Mouse (Mus musculus): Measurements from ENCODE around the gene Peli1. TPM values are rescaled to one million over a fixed set of nuclear protein-coding genes. Genes with fewer than 3 reads are reported as not detected.
"Not testable (repeated sequence)": the region's sequence is repeated elsewhere in the genome, so short reads cannot be mapped to it uniquely, and the experiment has no call there.

The Peli1 gene
- polyA plus RNA-seq, 1 experiment = not detected

DNA sequence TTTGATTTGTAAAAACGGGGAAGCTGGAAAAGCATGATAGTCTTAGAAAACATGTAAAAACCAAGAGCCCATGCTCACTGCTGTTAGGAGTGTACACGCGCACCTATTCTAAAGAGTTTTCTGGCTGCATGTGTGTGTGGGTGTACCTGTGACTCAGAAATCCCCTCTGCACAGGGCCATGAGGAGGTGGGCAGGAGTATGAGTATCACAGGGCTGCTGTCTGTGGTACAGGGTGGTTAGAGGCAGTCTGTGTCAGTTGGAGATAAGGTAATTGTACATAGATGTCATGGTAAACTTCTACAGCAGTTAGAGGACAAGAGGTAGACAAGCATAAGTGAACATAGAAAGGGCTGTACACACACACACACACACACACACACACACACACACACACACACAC is 81.2 kb downstream of the Peli1 start:
- TF ChIP-seq CTCF (IDR thresholded peaks at IDR 0.05; ENCODE audit: insufficient read depth, low read depth, low read length) (no peak), POLR2A (IDR thresholded peaks at IDR 0.05; ENCODE audit: insufficient read depth, low read depth, low read length) (no peak)
- H3K4me3 ChIP-seq (ENCODE audit: insufficient read depth, low read depth, low read length) = no peak overlapping the region
- 64% methylated on average over 3 of the region's 3 CpGs for WGBS
- no peaks in the 10 kb centered on the region for H3K4me1 ChIP-seq (ENCODE audit: control insufficient read depth, insufficient read depth, low read length)
- H3K27ac ChIP-seq (ENCODE audit: insufficient read depth, low read depth, low read length) = no peak overlapping the region

DNA sequence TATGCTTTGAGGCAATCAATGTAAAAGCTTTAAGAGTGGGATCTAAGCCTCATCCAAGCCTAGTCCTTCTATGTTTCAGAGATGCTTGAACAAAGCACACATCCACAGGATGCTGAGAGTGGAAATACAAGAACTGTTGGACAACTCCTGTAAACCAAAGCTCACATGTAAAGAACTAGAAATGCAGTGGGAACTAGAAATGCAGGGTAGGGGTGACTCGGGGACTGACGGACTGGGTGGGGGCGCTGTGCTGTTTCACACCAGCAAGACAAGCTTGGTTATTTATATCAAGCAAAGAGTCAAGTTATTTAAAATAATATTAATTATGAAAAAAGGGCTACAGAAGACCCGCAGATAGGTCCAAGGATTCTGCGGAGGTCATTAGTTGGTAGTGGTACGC is 82.8 kb downstream of the Peli1 start:
- 85% methylated on average over 6 of the region's 6 CpGs for WGBS

DNA sequence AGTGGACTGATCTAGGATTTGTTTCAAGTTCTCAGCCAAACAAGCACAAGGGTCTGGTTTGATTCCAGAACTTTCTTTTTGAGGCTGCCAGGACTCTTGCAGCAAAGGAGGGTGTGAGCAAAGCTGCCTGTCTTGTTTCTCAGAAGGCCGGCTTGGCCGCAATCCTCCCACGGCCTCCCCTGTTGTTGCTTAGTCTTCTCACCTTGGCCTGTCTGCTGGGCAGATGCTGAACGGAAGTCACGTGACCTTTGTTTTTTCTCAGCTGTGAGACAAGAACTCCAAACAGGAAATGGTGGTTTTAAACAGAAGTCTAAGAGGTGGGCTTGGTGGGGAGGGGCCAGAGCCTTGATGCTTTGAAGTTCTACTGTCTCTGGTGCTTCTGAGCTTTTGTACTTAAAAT is 83.3 kb downstream of the Peli1 start:
- no peak for TF ChIP-seq CTCF (IDR thresholded peaks at IDR 0.05; ENCODE audit: insufficient read depth, low read depth, low read length)
- TF ChIP-seq POLR2A (IDR thresholded peaks at IDR 0.05; ENCODE audit: insufficient read depth, low read depth, low read length) = no peak
- Histone ChIP-seq H3K4me3 (ENCODE audit: insufficient read depth, low read depth, low read length) (no peak overlapping the region), H3K4me1 (ENCODE audit: control insufficient read depth, insufficient read depth, low read length) (no peaks in the 10 kb centered on the region), H3K27ac (ENCODE audit: insufficient read depth, low read depth, low read length) (no peak overlapping the region)
- 38% methylated on average over 5 of the region's 5 CpGs for WGBS

More for the DNA sequence above, 82.8 kb downstream of the Peli1 start:
- H3K27ac ChIP-seq (ENCODE audit: insufficient read depth, low read depth, low read length) = no peak overlapping the region
- TF ChIP-seq POLR2A (IDR thresholded peaks at IDR 0.05; ENCODE audit: insufficient read depth, low read depth, low read length) (no peak), CTCF (IDR thresholded peaks at IDR 0.05; ENCODE audit: insufficient read depth, low read depth, low read length) (no peak)
- no peak overlapping the region for H3K4me3 ChIP-seq (ENCODE audit: insufficient read depth, low read depth, low read length)
- no peaks in the 10 kb centered on the region for H3K4me1 ChIP-seq (ENCODE audit: control insufficient read depth, insufficient read depth, low read length)

DNA sequence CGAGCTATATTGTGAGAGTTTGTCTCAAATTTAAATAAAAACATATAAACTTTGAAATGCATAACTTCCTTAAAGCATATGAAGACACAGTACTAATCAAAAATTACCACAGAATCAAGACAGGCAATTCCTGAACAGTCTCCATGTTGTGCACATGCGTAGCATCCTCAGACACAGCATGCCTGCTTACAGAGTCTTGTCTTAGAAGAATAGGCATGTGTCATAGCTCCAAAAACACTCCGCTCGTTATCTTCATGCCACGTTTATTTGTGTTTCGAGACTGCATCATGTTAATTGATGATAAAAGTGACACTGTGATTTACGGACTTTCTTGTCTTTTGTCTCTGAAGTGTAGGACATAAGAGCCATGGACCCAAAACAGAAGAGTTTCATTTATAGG is 84.0 kb downstream of the Peli1 start:
- no peak overlapping the region for H3K4me3 ChIP-seq (ENCODE audit: insufficient read depth, low read depth, low read length)
- H3K27ac ChIP-seq (ENCODE audit: insufficient read depth, low read depth, low read length) = no peak overlapping the region
- 85% methylated on average over 7 of the region's 7 CpGs for WGBS
- TF ChIP-seq CTCF (IDR thresholded peaks at IDR 0.05; ENCODE audit: insufficient read depth, low read depth, low read length) = no peak
- no peak for TF ChIP-seq POLR2A (IDR thresholded peaks at IDR 0.05; ENCODE audit: insufficient read depth, low read depth, low read length)
- H3K4me1 ChIP-seq (ENCODE audit: control insufficient read depth, insufficient read depth, low read length) = no peaks in the 10 kb centered on the region

DNA sequence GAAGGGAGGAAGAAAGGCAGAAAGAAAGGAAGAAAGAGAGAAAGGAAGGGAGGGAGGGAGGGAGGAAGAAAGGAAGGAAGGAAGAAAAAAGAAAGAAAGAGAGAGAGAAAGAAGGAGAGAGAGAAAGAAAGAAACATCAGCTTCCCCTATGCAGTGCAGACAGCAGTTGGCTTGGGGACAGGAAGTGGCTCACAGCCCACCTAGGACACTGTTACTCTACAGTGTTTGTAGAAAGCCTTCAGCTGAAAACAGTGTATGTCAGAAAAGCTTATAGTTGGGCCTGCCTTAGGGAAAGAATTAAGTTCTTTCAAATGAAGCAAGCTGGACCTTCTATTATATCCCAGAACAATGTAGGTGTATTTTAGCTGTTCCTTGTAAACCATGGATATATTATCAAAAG is 85.4 kb downstream of the Peli1 start:
- no peak for TF ChIP-seq CTCF (IDR thresholded peaks at IDR 0.05; ENCODE audit: insufficient read depth, low read depth, low read length)
- no peak for TF ChIP-seq POLR2A (IDR thresholded peaks at IDR 0.05; ENCODE audit: insufficient read depth, low read depth, low read length)
- no peaks in the 10 kb centered on the region for H3K4me1 ChIP-seq (ENCODE audit: control insufficient read depth, insufficient read depth, low read length)
- no peak overlapping the region for H3K4me3 ChIP-seq (ENCODE audit: insufficient read depth, low read depth, low read length)
- H3K27ac ChIP-seq (ENCODE audit: insufficient read depth, low read depth, low read length) = no peak overlapping the region

DNA sequence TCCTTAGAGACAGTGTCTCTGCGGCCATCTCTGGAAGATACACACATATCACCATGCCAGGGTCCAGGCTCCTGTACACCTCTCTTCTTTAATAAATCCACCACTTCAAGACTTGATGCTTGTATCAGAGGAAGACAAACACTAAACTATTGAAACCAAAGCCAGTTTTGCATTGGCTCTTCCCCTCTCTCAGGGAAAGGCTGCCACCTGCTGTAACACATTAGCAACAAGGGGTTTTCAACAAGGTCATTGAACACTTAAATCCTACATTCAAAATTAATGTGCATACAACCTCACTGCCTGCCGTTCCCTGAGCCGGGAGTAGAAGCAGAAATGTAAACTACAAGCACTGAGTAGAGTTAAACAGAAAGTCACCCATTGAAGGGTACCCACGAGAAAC is 87.3 kb downstream of the Peli1 start:
- H3K4me3 ChIP-seq (ENCODE audit: insufficient read depth, low read depth, low read length) = no peak overlapping the region
- WGBS = 43% methylated on average over 4 of the region's 4 CpGs
- H3K27ac ChIP-seq (ENCODE audit: insufficient read depth, low read depth, low read length) = no peak overlapping the region
- TF ChIP-seq CTCF (IDR thresholded peaks at IDR 0.05; ENCODE audit: insufficient read depth, low read depth, low read length) (no peak), POLR2A (IDR thresholded peaks at IDR 0.05; ENCODE audit: insufficient read depth, low read depth, low read length) (no peak)
- H3K4me1 ChIP-seq (ENCODE audit: control insufficient read depth, insufficient read depth, low read length) = no peaks in the 10 kb centered on the region

DNA sequence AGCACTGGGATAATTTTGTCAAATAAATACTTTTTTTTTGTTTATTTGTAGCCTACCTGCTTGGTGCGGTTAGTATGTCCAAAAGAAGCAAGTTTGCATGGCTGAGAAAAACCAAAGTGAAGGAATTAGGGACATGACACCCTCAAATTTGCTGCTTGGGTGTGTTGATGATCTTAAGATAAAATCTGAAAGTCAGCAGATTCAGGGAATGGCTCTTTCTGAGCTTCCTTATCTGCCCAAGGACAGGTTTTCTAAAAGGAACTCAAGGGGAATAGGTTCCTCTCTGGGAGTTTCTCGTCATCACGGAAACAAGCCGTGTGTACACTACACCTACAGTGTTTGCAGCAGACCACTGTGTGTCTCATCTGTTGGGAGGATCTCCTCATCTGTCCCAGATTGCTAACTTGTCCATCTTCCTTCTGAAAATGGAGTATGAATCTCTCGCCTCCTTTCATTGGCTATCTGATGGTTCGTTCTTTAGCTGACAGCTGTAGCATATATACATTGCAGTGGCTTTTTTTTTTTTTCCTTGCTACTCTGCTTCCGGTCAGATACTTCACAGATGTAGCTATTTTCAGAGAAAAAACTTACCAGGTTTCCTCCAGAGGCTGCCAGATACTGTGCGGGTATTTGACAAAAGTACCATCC is 88.0 kb downstream of the Peli1 start:
- 96% methylated on average over 8 of the region's 8 CpGs for WGBS

DNA sequence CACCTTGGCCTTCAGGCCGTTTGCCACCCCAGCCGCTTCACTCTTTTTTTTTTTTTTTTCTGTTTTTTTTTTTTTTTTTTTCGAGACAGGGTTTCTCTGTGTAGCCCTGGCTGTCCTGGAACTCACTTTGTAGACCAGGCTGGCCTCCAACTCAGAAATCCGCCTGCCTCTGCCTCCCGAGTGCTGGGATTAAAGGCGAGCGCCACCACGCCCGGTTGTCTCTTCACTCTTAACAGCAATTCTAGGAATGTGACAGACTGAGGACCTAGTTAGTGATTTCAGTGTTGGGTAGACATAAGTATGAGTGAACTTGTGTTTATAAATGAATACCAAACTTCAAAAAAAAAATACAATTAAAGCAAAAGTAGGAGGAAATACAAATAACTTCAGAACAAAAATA is 88.8 kb downstream of the Peli1 start:
- 97% methylated on average over 8 of the region's 9 CpGs for WGBS
- not testable (repeated sequence) for H3K27ac ChIP-seq (ENCODE audit: insufficient read depth, low read depth, low read length); H3K4me1 ChIP-seq (ENCODE audit: control insufficient read depth, insufficient read depth, low read length); H3K4me3 ChIP-seq (ENCODE audit: insufficient read depth, low read depth, low read length)

More for the DNA sequence above, 88.0 kb downstream of the Peli1 start:
- H3K4me1 ChIP-seq (ENCODE audit: control insufficient read depth, insufficient read depth, low read length) = no peaks in the 10 kb centered on the region
- no peak for TF ChIP-seq POLR2A (IDR thresholded peaks at IDR 0.05; ENCODE audit: insufficient read depth, low read depth, low read length)
- TF ChIP-seq CTCF (IDR thresholded peaks at IDR 0.05; ENCODE audit: insufficient read depth, low read depth, low read length) = no peak
- H3K4me3 ChIP-seq (ENCODE audit: insufficient read depth, low read depth, low read length) = no peak overlapping the region
- no peak overlapping the region for H3K27ac ChIP-seq (ENCODE audit: insufficient read depth, low read depth, low read length)

DNA sequence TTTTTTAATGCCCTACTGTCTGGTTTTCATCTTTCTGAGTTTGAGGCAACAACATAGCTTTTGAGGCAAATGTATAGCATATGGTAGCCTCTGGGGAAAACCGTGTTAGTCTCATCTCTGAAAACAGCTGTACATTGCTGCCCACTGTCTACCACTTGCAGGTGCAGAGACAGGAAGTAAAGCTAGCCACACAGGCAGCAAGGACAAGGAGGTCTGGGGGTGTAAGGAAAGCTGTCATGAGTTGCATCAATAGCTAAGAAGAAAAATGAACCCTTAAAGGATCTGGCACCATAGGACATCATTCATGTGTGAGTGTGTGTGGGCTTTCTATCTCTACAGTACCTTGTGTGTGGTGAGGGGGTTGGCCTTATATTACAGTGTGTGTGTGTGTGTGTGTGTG is 89.6 kb downstream of the Peli1 start:
- TF ChIP-seq POLR2A (IDR thresholded peaks at IDR 0.05; ENCODE audit: insufficient read depth, low read depth, low read length) = no peak
- TF ChIP-seq CTCF (IDR thresholded peaks at IDR 0.05; ENCODE audit: insufficient read depth, low read depth, low read length) = no peak
- WGBS = 70% methylated on average over 1 of the region's 1 CpGs
- no peaks in the 10 kb centered on the region for H3K4me1 ChIP-seq (ENCODE audit: control insufficient read depth, insufficient read depth, low read length)

DNA sequence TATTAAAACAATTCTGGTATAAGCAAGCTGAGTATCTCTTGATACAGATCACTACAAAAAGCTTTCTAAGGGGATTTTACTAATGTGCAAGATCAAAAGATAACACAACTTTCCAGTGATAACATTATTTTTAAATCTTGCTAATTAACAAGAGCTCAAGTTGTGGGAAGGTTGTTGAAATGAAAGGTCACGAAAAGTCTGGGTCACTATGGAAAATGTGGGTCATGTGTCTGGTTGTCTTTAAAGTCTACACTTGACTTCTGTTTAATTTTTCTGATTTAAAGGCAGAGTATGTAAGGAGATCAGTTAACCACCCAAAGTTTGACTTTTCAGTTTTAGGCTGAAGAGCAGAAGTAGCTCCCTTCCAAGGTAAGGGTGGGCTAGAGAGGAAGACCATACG is 90.5 kb downstream of the Peli1 start:
- Histone ChIP-seq H3K4me1 (ENCODE audit: control insufficient read depth, insufficient read depth, low read length) (no peaks in the 10 kb centered on the region), H3K4me3 (ENCODE audit: insufficient read depth, low read depth, low read length) (no peak overlapping the region), H3K27ac (ENCODE audit: insufficient read depth, low read depth, low read length) (no peak overlapping the region)
- no peak for TF ChIP-seq POLR2A (IDR thresholded peaks at IDR 0.05; ENCODE audit: insufficient read depth, low read depth, low read length)
- no peak for TF ChIP-seq CTCF (IDR thresholded peaks at IDR 0.05; ENCODE audit: insufficient read depth, low read depth, low read length)
- 94% methylated on average over 2 of the region's 2 CpGs for WGBS

More for the DNA sequence above, 89.6 kb downstream of the Peli1 start:
- no peak overlapping the region for H3K4me3 ChIP-seq (ENCODE audit: insufficient read depth, low read depth, low read length)
- H3K27ac ChIP-seq (ENCODE audit: insufficient read depth, low read depth, low read length) = no peak overlapping the region

Measured in olfactory bulb, adult 2 months (tissue).